Comparison of ENCODE assay signal across 16 mouse cellular contexts in genomic region chr6:89467290-89467689, GRCm38 (mm10).
DNase-seq lines count a peak whose midpoint lies in the region; ATAC-seq and TF ChIP-seq lines count a peak whose summit lies in the region.
"Had no signal": no experiment of that assay in that cellular context is flagged by ENCODE, and none has a peak within 500 bp of the region (broad histone marks: within the 10 kb centered on the region; RNA-seq: fewer than 3 reads in every experiment).

No protein-coding gene starts in this region.

- no peak for TF ChIP-seq CTCF in midbrain, postnatal 0 days (IDR thresholded peaks at IDR 0.05)

- no peak overlapping the region for H3K4me2 ChIP-seq in hindbrain, embryonic 12.5 days (replicated peaks)
- no peak overlapping the region for H3K4me2 ChIP-seq in midbrain, postnatal 0 days (ENCODE audit: low read depth, low read length, poor library complexity, severe bottlenecking)
- H3K4me2 ChIP-seq: heart, embryonic 13.5 days; midbrain, embryonic 12.5 days had no signal

- peak; percentile 52; the same call in 1 of the 2 replicates for ATAC-seq in hindbrain, embryonic 12.5 days (ENCODE audit: low FRiP score)
- ATAC-seq in midbrain, postnatal 0 days (ENCODE audit: low FRiP score) = no peak
- ATAC-seq: CD4-positive, CD25-positive, alpha-beta regulatory T cell, adult 4 months; forebrain, embryonic 14.5 days had no signal

- no peak for DNase-seq in hindbrain, embryonic 10.5 days (ENCODE audit: low spot score)
- DNase-seq in cerebellum, adult 18-20 months = peak; percentile 70 to 73
- peak; percentile 78 to 80 for DNase-seq in cerebellum, postnatal 25 days
- peak; percentile 36 for DNase-seq in midbrain, postnatal 0 days (ENCODE audit: low spot score)
- no peak for DNase-seq in lung, postnatal 14 days
- DNase-seq in heart, postnatal 14 days = no peak
- DNase-seq: gastrocnemius, postnatal 10 days; kidney, postnatal 10 days; right cerebral cortex, adult 18-20 months; thymus, adult 2 months had no signal

- no peak overlapping the region for H3K27ac ChIP-seq in hindbrain, embryonic 12.5 days
- no peak overlapping the region for H3K27ac ChIP-seq in hindbrain, embryonic 10.5 days
- H3K27ac ChIP-seq in midbrain, postnatal 0 days (ENCODE audit: low read depth, low read length) = peak overlapping the region; percentile 44; the same call in 1 of the 2 replicates
- H3K27ac ChIP-seq: heart, embryonic 13.5 days; liver, embryonic 14.5 days; midbrain, embryonic 12.5 days had no signal

- no peaks in the 10 kb centered on the region for H3K36me3 ChIP-seq in hindbrain, embryonic 12.5 days
- H3K36me3 ChIP-seq in hindbrain, embryonic 10.5 days = no peaks in the 10 kb centered on the region
- H3K36me3 ChIP-seq in midbrain, postnatal 0 days (ENCODE audit: insufficient read depth, low read length) = no peaks in the 10 kb centered on the region
- H3K36me3 ChIP-seq: heart, embryonic 13.5 days; midbrain, embryonic 12.5 days had no signal

- intact Hi-C loops in heart, postnatal 14 days (cut with DNase I) = loop anchor here (2.0 kb wide), 1 partner anchor 104 kb away; the partner anchor contains the start of gene Plxna1

- H3K4me1 ChIP-seq in hindbrain, embryonic 12.5 days = peaks cover 5% of the 10 kb centered on the region
- peaks cover 4% of the 10 kb centered on the region; the same call in 1 of the 2 replicates for H3K4me1 ChIP-seq in hindbrain, embryonic 10.5 days (replicated peaks)
- peaks cover 5% of the 10 kb centered on the region; the same call in 1 of the 2 replicates for H3K4me1 ChIP-seq in midbrain, postnatal 0 days (ENCODE audit: insufficient read depth, low read length)

- WGBS in hindbrain, embryonic 12.5 days = 66% methylated on average over 9 of the region's 9 CpGs
- 79% methylated on average over 9 of the region's 9 CpGs for WGBS in hindbrain, embryonic 10.5 days
- WGBS in midbrain, postnatal 0 days = 61% methylated on average over 9 of the region's 9 CpGs

- no peaks in the 10 kb centered on the region for H3K27me3 ChIP-seq in hindbrain, embryonic 12.5 days
- H3K27me3 ChIP-seq in hindbrain, embryonic 10.5 days (ENCODE audit: insufficient read depth, poor library complexity, severe bottlenecking) = no peaks in the 10 kb centered on the region
- no peaks in the 10 kb centered on the region for H3K27me3 ChIP-seq in midbrain, postnatal 0 days (ENCODE audit: insufficient read depth, low read length)
- H3K27me3 ChIP-seq: heart, embryonic 13.5 days; midbrain, embryonic 12.5 days had no signal

- no peak overlapping the region for H3K9ac ChIP-seq in hindbrain, embryonic 12.5 days
- H3K9ac ChIP-seq in midbrain, postnatal 0 days (replicated peaks; ENCODE audit: low read length, poor library complexity, severe bottlenecking) = no peak overlapping the region
- H3K9ac ChIP-seq: heart, embryonic 13.5 days; liver, embryonic 14.5 days; midbrain, embryonic 12.5 days had no signal

- no peaks in the 10 kb centered on the region for H3K9me3 ChIP-seq in hindbrain, embryonic 12.5 days (replicated peaks)
- no peaks in the 10 kb centered on the region for H3K9me3 ChIP-seq in hindbrain, embryonic 10.5 days
- no peaks in the 10 kb centered on the region for H3K9me3 ChIP-seq in midbrain, postnatal 0 days (ENCODE audit: low read length)
- H3K9me3 ChIP-seq: heart, embryonic 13.5 days; midbrain, embryonic 12.5 days had no signal

- H3K4me3 ChIP-seq in hindbrain, embryonic 12.5 days = no peak overlapping the region
- H3K4me3 ChIP-seq in hindbrain, embryonic 10.5 days = no peak overlapping the region
- H3K4me3 ChIP-seq in midbrain, postnatal 0 days (ENCODE audit: low read depth, low read length) = no peak overlapping the region
- H3K4me3 ChIP-seq: heart, embryonic 13.5 days; midbrain, embryonic 12.5 days had no signal

Comparison
In these comparisons a context has a peak if more than half of its experiments do, and no peak if none do; other contexts are left out.
1. DNase-seq: peak in cerebellum, adult 18-20 months (2 of 2), cerebellum, postnatal 25 days (2 of 2) and midbrain, postnatal 0 days (single experiment); none in hindbrain, embryonic 10.5 days (single experiment), lung, postnatal 14 days (single experiment) and heart, postnatal 14 days (0 of 2).